Mouse (Mus musculus): Measurements from ENCODE around the gene Metrn. TPM values are rescaled to one million over a fixed set of nuclear protein-coding genes. Genes with fewer than 3 reads are reported as not detected.

Gene Metrn
- polyA plus RNA-seq, 1 experiment from 2014 or later, result 43.3 TPM

DNA sequence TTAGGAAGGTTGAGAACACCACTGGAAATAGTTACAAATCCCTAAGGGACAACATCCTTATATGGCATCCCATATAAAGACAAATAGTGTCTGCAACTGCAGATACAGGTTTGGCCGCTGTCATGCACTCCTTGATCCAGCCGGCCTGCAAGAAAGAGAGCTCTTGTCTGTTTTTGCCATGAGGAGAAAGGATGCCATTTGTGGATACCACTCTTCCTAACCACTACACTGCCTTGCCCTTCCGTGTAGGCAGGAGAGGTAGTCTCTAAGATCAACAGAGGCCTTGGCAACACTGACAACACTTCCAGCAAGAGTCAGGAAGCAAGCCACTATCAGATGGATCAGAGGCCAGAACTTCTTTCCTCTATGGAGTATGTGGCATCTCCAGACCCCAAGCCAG lies 10.7 kb downstream of the Metrn start, which contains the start of gene Ccdc78:
Ccdc78 (plus strand) TSS at position 301 of the 400 bp plus-strand sequence.
- peak within 1 kb of the TSS; percentile 84 for H3K4me3 ChIP-seq (ENCODE audit: low read length)
- 79% methylated on average over 3 of the region's 3 CpGs for WGBS
- no peaks in the 10 kb centered on the region for H3K9me3 ChIP-seq (ENCODE audit: control insufficient read depth, low read length)
- no peak for ATAC-seq (ENCODE audit: low read depth)
- peak within 1 kb of the TSS; percentile 83 for H3K9ac ChIP-seq (ENCODE audit: low read length)
- H3K27ac ChIP-seq (ENCODE audit: low read length), result peak within 1 kb of the TSS; percentile 84
- peak within 1 kb of the TSS; percentile 65 for H3K4me2 ChIP-seq (ENCODE audit: low read depth, low read length)
- peaks cover 18% of the 10 kb centered on the region for H3K4me1 ChIP-seq (replicated peaks; ENCODE audit: control insufficient read depth, insufficient read depth, low read length)
- no peaks in the 10 kb centered on the region for H3K27me3 ChIP-seq (ENCODE audit: control insufficient read depth, insufficient read depth, low read depth, low read length)
- H3K36me3 ChIP-seq (ENCODE audit: control insufficient read depth, insufficient read depth, low read length), result peaks cover 34% of the 10 kb centered on the region

DNA sequence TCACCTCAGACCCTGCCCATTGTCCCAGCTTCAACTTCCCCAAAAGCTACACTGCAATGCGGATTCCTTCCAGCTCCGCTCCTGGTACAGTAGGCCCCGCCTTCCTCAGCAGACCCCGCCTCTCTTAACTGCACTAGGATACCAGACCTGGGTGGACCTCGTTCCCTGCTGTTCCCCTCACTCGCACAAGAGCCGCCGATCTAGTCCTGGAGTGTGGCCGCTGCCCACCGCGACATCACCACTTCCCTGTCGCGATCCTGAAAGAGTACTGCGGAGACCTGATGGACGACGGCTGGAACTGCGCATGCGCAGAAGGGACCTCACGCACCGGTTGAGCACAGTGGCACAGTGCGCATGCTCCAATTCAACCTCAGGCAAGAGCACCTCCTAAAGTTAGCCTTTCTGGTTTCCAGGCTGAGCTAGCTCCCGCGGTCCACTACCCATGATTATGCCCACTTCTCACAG lies 11.6 kb downstream of the Metrn start, which contains the start of gene Haghl:
Haghl (minus strand) TSS at position 393 of the 465 bp plus-strand sequence.
- no peaks in the 10 kb centered on the region for H3K27me3 ChIP-seq (ENCODE audit: control insufficient read depth, insufficient read depth, low read depth, low read length)
- peak within 1 kb of the TSS; percentile 84 for H3K4me3 ChIP-seq (ENCODE audit: low read length)
- peak within 1 kb of the TSS; percentile 65 for H3K4me2 ChIP-seq (ENCODE audit: low read depth, low read length)
- peaks cover 11% of the 10 kb centered on the region for H3K4me1 ChIP-seq (replicated peaks; ENCODE audit: control insufficient read depth, insufficient read depth, low read length)
- no peaks in the 10 kb centered on the region for H3K9me3 ChIP-seq (ENCODE audit: control insufficient read depth, low read length)
- H3K9ac ChIP-seq (ENCODE audit: low read length), result peak within 1 kb of the TSS; percentile 83
- peak within 1 kb of the TSS; percentile 84 for H3K27ac ChIP-seq (ENCODE audit: low read length)
- ATAC-seq (ENCODE audit: low read depth), result peak; percentile 89
- under 1% methylated on average over 23 of the region's 23 CpGs for WGBS
- H3K36me3 ChIP-seq (ENCODE audit: control insufficient read depth, insufficient read depth, low read length), result peaks cover 34% of the 10 kb centered on the region

DNA sequence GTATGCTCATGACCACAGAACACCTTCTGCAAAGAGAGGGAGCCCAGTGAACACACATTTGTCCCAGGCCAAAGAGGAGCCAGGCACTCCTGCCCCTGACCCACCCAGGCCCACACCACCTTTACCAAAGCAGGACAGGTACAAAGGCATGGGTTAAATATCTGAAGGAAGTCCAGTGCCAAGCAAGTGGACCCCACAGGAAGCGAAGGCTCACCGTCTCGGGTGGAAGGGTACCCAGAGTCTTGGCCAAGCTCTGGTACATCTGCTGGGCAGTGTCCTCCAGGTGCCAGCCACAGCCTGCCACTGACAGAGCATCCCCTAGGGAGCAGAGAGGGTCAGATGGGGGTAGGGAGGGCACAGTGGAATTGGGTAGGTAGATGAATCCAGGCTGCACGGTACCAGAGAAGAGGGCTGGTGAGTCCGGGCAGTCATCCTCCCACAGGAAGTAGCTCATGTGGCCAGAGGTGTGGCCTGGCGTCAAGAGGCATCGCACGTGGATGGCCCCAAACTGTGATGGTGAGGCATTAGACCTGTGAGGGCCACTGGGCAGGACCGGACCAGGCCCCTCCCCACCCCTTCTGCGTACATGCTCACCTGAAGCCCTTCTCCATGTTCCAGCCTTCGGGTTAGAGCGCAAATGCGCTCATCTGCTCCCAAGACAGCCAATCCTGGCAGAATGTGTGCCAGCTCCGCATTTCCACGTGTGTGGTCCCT lies 12.9 kb downstream of the Metrn start:
- no peaks in the 10 kb centered on the region for H3K27me3 ChIP-seq (ENCODE audit: control insufficient read depth, insufficient read depth, low read depth, low read length)
- peaks cover 33% of the 10 kb centered on the region for H3K36me3 ChIP-seq (ENCODE audit: control insufficient read depth, insufficient read depth, low read length)
- peaks cover 11% of the 10 kb centered on the region for H3K4me1 ChIP-seq (replicated peaks; ENCODE audit: control insufficient read depth, insufficient read depth, low read length)
- ATAC-seq (ENCODE audit: low read depth), result no peak
- H3K27ac ChIP-seq (ENCODE audit: low read length), result no peak overlapping the region
- peak overlapping the region; percentile 83 for H3K9ac ChIP-seq (ENCODE audit: low read length)
- 67% methylated on average over 15 of the region's 15 CpGs for WGBS
- peak overlapping the region; percentile 65 for H3K4me2 ChIP-seq (ENCODE audit: low read depth, low read length)
- H3K4me3 ChIP-seq (ENCODE audit: low read length), result peak overlapping the region; percentile 84
- H3K9me3 ChIP-seq (ENCODE audit: control insufficient read depth, low read length), result no peaks in the 10 kb centered on the region

DNA sequence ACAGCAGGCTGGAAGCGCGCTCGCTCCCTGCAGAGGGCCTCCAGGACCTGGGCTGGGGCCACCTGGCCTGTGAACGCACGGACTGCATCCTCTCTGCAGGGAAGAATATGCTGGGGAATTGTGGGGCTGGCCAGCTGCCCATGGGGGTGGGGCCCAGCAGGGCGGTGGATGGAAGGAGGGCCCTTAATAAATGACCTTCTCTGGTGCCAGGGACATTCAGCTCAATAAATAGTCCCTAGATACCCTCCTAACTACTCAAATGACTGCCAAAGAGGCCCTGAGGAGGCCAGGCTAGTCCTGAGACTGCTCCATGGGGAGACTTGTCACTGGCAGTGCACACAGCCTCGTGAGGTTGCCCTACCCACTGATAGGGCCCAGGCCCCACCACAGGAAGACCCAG lies 13.8 kb downstream of the Metrn start:
- no peak overlapping the region for H3K4me2 ChIP-seq (ENCODE audit: low read depth, low read length)
- H3K27me3 ChIP-seq (ENCODE audit: control insufficient read depth, insufficient read depth, low read depth, low read length), result no peaks in the 10 kb centered on the region
- no peak overlapping the region for H3K27ac ChIP-seq (ENCODE audit: low read length)
- H3K4me1 ChIP-seq (replicated peaks; ENCODE audit: control insufficient read depth, insufficient read depth, low read length), result peaks cover 11% of the 10 kb centered on the region
- ATAC-seq (ENCODE audit: low read depth), result no peak
- H3K9ac ChIP-seq (ENCODE audit: low read length), result no peak overlapping the region
- H3K4me3 ChIP-seq (ENCODE audit: low read length), result no peak overlapping the region
- WGBS, result 73% methylated on average over 7 of the region's 7 CpGs
- no peaks in the 10 kb centered on the region for H3K9me3 ChIP-seq (ENCODE audit: control insufficient read depth, low read length)
- peaks cover 30% of the 10 kb centered on the region for H3K36me3 ChIP-seq (ENCODE audit: control insufficient read depth, insufficient read depth, low read length)

DNA sequence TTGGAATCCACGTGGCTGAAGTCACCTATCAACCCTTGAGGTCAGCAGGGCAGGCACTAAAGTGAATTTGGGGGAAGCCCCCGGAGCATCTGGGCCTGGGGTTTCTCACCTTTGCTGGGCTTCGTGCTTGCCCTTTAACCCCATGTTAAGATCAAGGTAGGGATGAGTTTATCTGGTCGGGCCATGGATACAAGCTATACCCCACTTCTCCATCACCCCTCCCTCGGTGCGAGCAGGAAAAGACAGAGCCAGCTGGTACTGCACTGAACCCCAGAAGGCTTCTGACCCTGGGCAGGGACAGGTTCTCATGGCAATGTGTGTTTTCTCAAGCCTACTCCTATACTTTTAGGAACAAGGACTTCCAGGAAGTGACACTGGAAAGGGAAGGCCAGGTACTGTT lies 15.6 kb downstream of the Metrn start:
- Histone ChIP-seq H3K4me3 (ENCODE audit: low read length) (no peak overlapping the region), H3K27ac (ENCODE audit: low read length) (no peak overlapping the region), H3K9ac (ENCODE audit: low read length) (no peak overlapping the region), H3K27me3 (ENCODE audit: control insufficient read depth, insufficient read depth, low read depth, low read length) (no peaks in the 10 kb centered on the region), H3K4me2 (ENCODE audit: low read depth, low read length) (no peak overlapping the region), H3K9me3 (ENCODE audit: control insufficient read depth, low read length) (no peaks in the 10 kb centered on the region), H3K36me3 (ENCODE audit: control insufficient read depth, insufficient read depth, low read length) (peaks cover 26% of the 10 kb centered on the region), H3K4me1 (replicated peaks; ENCODE audit: control insufficient read depth, insufficient read depth, low read length) (peaks cover 11% of the 10 kb centered on the region)
- ATAC-seq (ENCODE audit: low read depth), result no peak
- 71% methylated on average over 6 of the region's 6 CpGs for WGBS

DNA sequence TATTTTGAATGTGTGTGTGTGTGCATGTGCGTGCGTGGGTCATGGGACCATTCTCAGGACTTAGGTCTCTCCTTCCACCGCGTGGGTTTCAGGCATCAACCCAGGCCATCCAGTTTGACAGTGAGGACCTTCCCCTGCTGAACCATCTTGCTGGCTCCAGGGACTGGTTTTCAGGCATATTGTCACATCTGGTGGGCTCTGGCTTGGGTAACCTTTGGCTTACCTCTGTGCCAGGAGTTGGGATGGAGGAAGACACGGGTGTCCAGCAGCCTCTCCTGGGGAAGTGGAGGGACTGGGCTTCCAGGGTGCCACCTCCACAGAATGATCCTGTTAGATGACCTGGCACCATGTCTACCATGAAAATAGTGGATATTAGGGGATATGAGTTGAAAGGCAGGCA lies 19.0 kb downstream of the Metrn start:
- WGBS, result 88% methylated on average over 5 of the region's 5 CpGs
- Histone ChIP-seq H3K4me3 (ENCODE audit: low read length) (no peak overlapping the region), H3K4me2 (ENCODE audit: low read depth, low read length) (no peak overlapping the region), H3K27me3 (ENCODE audit: control insufficient read depth, insufficient read depth, low read depth, low read length) (no peaks in the 10 kb centered on the region), H3K4me1 (replicated peaks; ENCODE audit: control insufficient read depth, insufficient read depth, low read length) (peaks cover 7% of the 10 kb centered on the region), H3K36me3 (ENCODE audit: control insufficient read depth, insufficient read depth, low read length) (peaks cover 25% of the 10 kb centered on the region), H3K9me3 (ENCODE audit: control insufficient read depth, low read length) (no peaks in the 10 kb centered on the region), H3K27ac (ENCODE audit: low read length) (no peak overlapping the region), H3K9ac (ENCODE audit: low read length) (no peak overlapping the region)
- no peak for ATAC-seq (ENCODE audit: low read depth)

DNA sequence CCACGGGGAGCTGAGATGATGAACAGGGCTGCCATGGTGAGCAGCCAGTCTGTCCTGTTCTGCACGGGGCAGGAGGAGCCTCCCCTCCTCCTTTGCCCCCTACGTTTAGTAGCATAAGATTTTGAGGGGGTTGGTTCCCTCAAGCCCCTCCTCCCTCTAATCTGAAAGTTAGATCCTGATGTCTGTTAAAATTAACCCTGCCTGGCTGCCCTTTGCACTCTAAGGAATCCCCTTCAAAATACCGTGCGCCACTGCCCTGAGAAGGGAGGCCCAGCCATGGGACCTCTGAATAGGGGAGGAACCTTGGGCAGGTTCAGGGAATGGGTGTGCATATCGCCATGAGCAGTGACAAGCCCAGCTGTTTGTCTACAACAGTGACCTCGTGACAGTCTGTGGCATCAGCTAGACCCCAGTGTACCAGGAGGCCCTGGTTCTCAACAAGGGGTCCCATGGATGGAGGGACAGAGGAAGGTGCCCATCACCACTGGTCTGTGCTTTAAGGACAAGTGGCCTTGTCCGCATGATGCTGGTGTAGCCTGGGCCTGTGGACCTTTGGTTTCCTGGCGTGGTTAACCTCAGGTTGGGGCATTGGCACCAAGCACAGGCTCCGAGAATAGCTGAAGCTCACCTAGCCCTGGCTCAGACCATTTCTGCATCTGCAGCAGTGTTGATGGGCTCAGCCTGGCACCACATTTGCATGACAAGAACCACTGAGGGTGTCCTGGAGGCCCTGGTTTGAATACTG lies 21.4 kb downstream of the Metrn start:
- Histone ChIP-seq H3K4me2 (ENCODE audit: low read depth, low read length) (no peak overlapping the region), H3K4me1 (replicated peaks; ENCODE audit: control insufficient read depth, insufficient read depth, low read length) (peaks cover 7% of the 10 kb centered on the region), H3K4me3 (ENCODE audit: low read length) (no peak overlapping the region), H3K27ac (ENCODE audit: low read length) (no peak overlapping the region), H3K9ac (ENCODE audit: low read length) (no peak overlapping the region), H3K36me3 (ENCODE audit: control insufficient read depth, insufficient read depth, low read length) (peaks cover 10% of the 10 kb centered on the region), H3K27me3 (ENCODE audit: control insufficient read depth, insufficient read depth, low read depth, low read length) (no peaks in the 10 kb centered on the region), H3K9me3 (ENCODE audit: control insufficient read depth, low read length) (no peaks in the 10 kb centered on the region)
- WGBS, result 71% methylated on average over 10 of the region's 10 CpGs
- ATAC-seq (ENCODE audit: low read depth), result no peak

DNA sequence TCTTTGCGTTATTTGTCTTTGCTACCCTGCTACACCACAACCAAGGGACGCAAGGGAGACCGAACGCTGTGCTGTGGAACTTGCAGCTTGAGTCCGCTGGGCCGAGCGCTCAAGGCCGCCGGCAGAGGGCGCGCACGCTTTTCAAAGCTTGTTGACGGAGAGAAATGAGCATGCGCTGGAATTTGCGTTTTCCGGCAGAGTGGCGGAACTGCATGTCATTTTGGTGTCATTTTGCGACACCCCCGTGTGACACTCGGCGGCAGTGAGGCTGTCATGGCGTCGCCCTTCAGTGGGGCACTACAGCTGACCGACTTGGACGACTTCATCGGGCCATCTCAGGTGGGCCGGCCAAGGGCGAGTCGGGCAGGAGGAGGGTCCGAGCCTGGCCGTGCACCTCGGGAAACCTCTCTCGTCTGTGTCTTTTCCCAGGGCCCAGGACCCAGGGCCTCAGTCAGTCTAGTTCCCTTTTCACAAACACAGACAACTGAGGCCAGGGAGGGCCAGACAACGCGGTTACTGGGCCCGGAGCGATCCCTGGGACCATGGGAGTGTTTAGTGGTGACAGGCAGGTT lies 23.3 kb downstream of the Metrn start, which contains the start of gene Narfl:
Narfl (plus strand) TSS at position 228 of the 572 bp plus-strand sequence.
- Histone ChIP-seq H3K4me1 (replicated peaks; ENCODE audit: control insufficient read depth, insufficient read depth, low read length) (peaks cover 7% of the 10 kb centered on the region), H3K27me3 (ENCODE audit: control insufficient read depth, insufficient read depth, low read depth, low read length) (no peaks in the 10 kb centered on the region), H3K36me3 (ENCODE audit: control insufficient read depth, insufficient read depth, low read length) (0 out of 2 replicates have a peak, but pooled peaks cover 2% of the 10 kb centered on the region), H3K4me2 (ENCODE audit: low read depth, low read length) (peak within 1 kb of the TSS; percentile 88), H3K9me3 (ENCODE audit: control insufficient read depth, low read length) (no peaks in the 10 kb centered on the region), H3K4me3 (ENCODE audit: low read length) (peak within 1 kb of the TSS; percentile 64), H3K9ac (ENCODE audit: low read length) (peak within 1 kb of the TSS; percentile 84), H3K27ac (ENCODE audit: low read length) (no peak within 1 kb of the TSS)
- ATAC-seq (ENCODE audit: low read depth), result peak; percentile 92
- WGBS, result under 1% methylated on average over 37 of the region's 37 CpGs

DNA sequence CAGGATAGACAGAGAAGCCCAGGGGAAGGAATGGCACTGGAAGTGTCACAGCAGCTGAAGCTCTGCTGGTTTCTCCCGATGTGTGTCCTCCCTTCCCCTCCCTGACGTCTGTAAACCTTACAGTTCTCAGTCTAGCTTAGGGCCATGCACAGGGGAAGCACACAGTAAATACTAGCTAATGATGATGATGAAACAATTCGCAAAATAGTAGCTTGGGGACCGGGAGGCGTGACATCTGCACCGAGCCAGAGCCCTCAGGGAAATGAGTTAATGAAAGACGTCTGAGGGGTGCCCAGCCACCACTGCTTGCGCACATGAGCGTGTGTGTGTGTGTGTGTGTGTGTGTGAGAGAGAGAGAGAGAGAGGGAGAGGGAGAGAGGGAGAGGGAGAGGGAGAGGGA lies 27.6 kb downstream of the Metrn start:
- Histone ChIP-seq H3K4me1 (replicated peaks; ENCODE audit: control insufficient read depth, insufficient read depth, low read length) (peaks cover 3% of the 10 kb centered on the region), H3K4me3 (ENCODE audit: low read length) (no peak overlapping the region), H3K27ac (ENCODE audit: low read length) (no peak overlapping the region), H3K27me3 (ENCODE audit: control insufficient read depth, insufficient read depth, low read depth, low read length) (no peaks in the 10 kb centered on the region), H3K9me3 (ENCODE audit: control insufficient read depth, low read length) (no peaks in the 10 kb centered on the region), H3K36me3 (ENCODE audit: control insufficient read depth, insufficient read depth, low read length) (no peaks in the 10 kb centered on the region), H3K4me2 (ENCODE audit: low read depth, low read length) (no peak overlapping the region), H3K9ac (ENCODE audit: low read length) (no peak overlapping the region)
- WGBS, result 54% methylated on average over 9 of the region's 9 CpGs
- no peak for ATAC-seq (ENCODE audit: low read depth)
